Mouse (Mus musculus) retina, postnatal 7 days (tissue): Measurements from ENCODE around the gene Ccdc167.

Experiments
- DNase-seq: peaks from one replicate; pipeline ENCODE4 v3.0.0-alpha.2; 2012; ENCODE audit warnings: low read depth, low spot score

Ccdc167 gene

DNA sequence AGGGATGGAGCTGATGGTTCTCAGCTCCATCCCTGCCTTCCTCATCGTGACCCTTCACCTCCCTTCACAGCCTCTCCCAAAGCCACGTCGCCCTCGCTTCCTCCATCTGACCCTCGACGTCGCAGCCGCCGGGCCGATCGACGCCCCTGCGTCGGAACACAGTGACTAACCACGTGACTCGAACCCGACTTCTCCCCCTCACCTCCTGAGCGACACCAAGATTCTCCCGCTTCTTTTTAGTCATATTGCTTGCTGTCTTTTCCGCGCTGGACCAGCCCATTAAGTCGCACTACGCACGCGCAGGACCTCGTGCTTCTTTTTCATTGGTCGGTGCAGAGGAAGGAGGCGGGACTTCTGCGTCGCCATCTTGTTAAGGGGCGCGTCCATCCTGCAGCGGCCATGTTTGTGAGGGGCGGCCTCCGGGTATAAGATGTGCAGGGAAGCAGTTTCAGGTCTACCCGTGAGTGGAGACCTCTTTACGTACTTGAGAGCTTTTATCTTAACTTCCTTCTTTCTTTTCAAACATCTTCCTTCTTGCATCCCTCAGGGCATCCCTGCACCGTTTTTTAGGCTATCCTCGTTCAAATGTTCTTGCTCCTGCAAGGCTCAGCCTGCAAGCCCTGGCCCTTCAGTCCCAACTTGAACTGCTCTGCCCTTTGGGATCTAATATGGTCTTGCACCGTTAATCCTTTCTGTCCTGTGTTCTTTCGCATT lies at the start of gene Ccdc167:
Gene Ccdc167, minus strand, starts transcription at position 313 of the 714 bp plus-strand sequence.
- peak; percentile 96 for DNase-seq

DNA sequence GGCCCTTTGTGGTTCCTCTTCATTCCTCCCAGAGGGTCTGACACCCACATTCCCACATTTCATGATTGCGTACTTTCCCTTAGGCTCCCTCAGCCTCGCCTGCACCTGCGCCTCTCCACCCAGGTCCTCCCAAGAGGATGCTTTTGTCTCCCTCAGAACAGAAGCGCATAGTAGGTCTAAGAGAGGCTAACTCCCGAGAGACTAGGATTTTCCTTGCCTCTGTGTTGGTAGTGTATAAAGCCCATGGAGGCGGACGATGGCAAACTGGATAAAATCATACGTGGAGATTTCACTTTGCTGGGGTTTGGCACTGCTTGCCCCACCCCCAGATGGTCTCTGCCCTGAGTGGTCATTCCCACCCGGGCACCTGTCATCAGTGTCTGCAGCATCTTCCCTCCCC lies 48.5 kb upstream of the Ccdc167 start:
- DNase-seq, result no peak

DNA sequence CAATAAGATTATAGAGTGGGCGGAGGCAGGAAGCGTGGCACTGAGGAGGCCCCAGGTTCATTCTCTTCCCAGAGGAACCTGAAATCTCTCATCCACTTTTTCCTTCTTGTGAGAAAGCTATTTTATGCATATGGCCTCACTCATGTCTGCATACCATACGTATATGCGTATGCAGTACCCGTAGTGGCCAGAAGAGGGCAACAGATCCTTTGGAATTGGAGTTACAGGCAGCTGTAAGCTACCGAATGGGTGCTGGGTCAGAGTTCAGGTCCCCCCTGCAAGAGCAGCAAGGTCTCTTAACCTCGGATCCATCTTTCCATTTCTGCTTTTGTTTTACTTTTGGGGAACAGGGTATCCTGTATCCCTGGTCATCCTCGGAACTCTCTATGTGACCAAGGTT lies 45.7 kb upstream of the Ccdc167 start:
- DNase-seq, result no peak

DNA sequence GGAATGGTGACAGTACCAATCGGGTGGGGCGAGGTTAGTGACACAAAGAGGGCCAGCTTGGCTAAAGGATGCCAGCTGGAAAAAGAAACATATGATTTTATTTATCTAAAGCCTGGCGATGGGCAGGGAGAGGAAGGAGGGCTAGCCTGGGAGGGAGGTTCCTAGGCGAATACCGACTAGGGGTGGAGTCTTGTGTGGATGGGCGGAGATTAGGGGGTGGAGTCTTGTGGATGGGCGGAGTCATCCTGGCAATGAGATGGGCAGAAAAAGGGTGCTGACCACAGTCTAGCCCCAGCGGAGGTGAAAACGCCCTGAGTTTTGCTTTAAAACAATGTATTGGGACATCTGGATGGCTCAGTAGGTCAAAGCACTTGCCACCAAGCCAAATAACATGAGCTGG lies 45.1 kb upstream of the Ccdc167 start:
- DNase-seq, result no peak

DNA sequence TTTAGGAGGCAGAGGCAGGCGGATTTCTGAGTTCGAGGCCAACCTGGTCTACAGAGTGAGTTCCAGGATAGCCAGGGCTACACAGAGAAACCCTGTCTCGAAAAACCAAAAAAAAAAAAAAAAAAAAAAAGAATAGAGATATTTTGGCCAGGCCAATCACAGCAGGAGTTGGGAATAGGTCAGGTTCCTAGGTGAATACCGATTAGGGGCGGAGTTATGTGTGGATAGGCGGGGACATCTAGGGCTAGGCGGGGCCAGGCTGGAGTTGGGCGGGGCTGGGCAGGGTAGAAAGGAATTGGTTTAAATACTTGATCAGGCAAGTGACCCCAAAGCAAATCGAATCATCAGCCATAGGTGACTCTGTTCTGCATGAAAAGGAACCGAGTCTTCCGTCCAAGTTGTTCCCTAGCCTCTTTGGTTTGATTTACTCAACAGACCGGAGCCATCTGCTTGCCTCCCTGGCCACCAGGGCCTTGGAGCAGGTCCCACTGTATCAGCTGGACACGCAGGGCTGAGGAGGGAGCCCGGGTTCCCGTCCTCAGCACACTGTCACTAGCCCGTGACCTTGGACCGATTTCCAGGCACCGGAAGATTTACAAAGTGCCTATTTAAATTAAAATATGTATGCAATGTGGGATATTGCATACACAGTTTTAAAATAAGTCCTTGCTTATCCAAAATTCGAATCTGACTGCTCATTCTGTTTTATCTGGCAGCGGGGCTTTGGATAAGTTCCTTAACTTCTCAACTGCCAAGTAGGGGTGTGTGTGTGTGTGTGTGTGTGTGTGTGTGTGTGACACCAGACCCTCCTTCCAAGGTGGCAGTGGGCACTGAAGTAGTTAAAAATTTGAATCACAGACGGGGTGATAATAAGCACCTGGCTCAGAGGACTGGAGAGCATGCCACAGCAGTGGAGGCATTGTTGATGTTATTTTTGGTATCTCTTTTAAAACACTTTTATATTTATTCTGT lies 43.8 kb upstream of the Ccdc167 start:
- DNase-seq, result no peak

DNA sequence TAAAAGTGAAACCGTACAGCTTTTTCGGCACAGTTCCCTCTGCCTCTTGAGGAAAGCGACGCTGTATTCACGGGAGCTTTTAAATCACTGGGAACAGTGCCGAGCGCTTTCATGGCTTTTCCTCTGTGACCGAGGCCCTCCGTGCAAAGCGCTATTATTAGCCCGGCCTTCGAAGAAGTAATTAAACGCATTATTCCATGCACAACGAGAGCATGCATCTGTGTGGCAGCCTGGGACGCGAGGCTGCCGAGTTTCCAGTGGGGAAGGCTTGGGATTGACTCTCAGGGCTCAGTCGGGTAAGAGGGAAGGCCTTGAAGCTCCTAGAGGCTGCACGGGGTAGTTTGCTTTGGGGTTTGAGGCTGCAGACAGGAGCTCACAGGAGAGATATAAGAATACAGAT lies 43.1 kb upstream of the Ccdc167 start:
- no peak for DNase-seq

DNA sequence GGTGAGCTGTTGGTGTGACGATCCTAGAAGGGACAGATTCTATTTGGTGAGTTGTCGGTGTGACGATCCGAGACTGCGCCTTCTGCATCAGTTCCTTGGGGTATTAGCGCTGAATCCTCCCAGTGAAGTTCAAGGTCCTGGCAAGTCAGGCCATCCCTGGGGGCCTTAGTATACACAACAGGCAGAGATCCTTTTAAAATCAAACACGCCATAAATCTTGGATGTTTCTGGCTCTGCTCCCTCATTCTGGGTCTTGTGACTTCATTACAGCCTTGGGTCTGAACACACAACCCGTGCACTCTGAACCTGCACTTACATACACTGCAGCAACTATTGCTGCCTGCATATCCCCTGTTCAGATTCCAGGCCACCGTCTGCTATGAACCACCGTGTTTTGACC lies 39.5 kb upstream of the Ccdc167 start:
- no peak for DNase-seq

DNA sequence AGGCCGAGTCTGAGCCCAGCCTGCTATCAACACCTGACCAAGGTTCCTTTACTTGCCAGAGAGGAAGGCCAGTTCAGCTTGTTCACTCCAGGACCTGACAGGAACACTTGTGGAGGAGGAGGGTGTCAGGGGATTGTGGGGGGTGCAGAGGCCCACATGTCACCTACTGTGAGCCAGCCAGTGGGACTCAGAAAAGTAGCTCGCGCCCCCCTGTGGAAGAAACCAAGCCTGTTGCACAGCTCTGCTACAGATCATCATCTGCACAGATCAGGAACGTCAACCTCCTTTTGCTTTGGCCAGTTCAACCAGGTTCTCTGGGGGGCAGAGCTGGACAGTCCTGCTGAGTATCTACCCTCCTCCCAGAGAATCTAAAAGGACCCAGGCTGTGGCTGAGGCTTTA lies 37.7 kb upstream of the Ccdc167 start:
- DNase-seq, result no peak

DNA sequence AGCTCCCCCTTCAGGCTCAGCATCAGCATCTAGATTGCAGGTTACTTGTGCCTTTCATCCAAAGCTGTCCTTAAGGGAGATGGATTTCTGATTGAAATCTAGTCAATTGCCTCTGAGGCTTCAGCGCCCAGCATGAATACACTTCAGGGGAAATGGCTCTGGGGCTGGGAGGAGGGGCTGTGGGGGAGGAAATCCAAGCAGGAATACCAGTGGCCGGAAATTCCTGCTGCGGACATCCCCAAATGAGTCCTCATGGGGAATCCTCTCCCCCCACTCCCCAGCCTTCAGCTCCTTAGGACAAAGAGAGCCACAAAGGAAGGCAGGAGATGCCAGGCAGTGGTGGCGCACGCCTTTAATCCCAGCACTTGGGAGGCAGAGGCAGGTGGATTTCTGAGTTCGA lies 30.6 kb upstream of the Ccdc167 start:
- no peak for DNase-seq

DNA sequence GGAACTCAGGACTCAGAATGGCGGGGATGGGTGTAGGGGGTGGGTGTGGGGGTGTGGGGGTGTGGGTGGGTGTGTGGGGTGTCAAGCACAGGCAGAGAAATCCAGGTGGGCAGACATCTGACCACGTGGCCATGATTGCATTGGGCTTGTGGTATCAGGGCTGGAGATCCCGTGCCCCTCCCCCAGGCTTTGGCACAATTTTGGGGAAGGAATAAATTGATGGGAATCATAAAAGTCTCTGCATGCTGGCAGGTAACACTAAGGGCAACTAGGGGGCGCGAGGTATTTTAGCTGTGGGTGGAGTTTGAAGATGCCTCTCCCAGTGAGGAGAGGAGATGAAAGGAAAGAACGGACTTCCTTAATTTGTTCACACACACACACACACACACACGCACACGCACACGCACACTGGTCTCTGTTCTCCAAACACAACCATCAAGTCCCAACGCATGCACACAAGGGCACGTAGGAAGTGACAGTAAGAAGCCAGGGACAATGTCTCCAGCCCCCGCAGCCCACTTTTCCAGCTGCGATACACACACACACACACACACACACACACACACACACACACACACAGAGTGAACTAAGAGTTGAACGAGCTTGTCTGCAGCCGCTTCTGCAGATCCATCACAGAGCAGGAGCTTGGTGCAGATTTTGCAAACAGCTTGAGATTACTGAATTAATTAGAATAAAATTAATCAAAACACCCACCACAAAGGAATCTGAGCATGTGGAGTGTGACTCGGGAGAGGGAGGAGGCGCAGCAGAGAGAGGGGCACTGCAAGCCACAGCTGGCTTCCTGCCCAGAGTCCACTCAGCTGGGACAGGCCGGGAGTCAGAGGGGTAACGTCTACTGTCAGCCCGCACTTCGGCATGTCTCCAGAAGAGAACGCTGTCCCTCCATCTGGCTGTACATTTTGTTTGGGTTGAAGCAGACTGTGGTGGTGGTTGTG lies 21.3 kb upstream of the Ccdc167 start:
- no peak for DNase-seq

DNA sequence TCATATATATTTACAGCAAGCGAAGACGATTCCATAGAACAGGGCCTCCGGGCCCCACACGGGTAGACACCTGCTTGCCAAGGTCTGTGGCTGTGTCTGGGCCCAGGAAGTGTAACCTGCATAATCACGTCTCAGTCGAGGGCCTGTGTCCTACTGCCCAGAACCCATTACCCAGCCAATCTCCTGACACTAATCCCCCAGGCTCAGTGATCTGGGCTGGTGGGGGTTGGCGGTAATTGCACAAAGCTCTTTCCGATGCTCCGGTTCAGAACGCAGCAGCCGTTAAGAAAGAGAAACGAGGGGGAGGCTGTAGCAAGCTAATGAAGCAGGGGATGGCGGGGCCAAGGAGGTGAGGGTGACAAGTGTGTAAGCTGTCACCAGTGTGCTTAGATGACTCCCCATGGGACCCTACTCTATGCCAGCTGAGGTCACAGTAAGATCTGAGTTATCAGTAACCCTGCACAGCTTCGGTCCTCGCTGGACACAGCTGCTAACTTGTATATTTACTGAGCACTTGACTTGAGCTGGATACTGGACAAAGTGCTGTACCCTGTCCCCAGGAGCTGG lies 19.7 kb upstream of the Ccdc167 start:
- DNase-seq, result peak; percentile 58

DNA sequence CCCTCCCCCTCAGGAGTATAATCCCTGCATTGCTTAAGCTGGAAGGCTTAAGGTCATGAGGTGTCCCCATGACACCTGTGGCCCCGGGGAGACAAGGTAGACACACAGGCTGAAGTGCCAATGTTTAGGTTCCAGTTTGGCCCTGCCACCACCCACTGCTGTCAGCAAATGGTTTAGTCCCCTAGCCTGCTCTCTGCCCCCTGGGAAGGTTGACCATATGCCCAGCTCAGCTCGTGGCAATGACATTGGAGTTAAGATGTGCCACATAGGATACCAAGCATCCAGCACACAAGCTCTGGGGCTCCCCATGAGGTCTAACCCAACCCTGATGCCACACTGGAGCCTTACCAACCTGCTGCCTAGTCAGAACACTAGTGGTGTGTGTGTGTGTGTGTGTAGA lies 15.7 kb upstream of the Ccdc167 start:
- no peak for DNase-seq

DNA sequence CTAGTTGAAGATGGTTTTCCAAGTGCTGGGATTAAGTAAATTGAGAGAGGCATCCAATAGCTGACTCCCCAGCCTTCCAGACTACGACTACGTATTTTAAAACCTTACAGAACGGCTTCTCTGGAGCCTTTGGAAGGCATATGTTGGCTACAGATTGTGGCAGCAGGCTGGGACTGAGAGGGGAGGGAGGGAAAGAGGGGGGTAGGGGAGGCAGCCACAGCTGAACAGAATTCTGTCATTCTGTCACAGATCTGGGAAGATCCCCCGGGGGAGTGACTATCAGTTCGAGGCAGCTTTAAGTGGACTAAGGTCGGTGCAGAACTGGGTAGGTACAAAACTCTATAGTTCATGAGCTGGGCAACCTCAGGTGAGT lies 15.1 kb upstream of the Ccdc167 start:
- DNase-seq, result no peak

DNA sequence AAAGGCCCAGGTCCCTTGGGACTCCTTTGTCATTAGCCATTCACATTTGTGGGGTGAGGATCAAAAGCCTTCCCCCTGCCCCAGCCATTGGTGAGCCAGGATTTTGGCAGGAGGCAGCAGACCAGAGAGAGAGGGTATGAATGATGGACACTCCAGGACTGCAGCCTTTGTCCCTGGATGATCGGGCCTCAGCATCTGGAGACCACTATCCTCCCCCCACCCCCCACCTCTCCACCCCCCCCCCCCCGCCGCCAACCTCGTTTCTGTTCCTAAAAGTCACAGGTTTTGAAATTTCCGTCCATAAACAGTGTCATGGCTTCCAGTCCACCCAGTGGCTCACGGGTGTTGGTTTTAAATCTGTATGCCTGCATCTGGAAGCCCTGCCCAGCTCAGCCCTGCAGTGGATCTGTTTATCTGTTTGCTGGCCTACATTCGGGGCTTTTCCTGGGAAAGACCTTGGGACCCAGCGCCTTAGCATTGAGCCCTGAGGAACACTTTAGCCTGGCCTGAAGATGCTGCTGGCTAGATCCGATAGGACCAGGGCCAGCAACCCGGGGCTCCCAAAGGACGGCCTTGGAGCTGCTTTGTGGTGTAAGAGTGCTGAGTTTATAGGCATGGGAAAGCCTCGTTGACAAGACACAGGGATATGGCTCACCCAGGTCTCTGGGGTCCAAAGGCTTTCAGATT lies 14.6 kb upstream of the Ccdc167 start:
- DNase-seq, result no peak

DNA sequence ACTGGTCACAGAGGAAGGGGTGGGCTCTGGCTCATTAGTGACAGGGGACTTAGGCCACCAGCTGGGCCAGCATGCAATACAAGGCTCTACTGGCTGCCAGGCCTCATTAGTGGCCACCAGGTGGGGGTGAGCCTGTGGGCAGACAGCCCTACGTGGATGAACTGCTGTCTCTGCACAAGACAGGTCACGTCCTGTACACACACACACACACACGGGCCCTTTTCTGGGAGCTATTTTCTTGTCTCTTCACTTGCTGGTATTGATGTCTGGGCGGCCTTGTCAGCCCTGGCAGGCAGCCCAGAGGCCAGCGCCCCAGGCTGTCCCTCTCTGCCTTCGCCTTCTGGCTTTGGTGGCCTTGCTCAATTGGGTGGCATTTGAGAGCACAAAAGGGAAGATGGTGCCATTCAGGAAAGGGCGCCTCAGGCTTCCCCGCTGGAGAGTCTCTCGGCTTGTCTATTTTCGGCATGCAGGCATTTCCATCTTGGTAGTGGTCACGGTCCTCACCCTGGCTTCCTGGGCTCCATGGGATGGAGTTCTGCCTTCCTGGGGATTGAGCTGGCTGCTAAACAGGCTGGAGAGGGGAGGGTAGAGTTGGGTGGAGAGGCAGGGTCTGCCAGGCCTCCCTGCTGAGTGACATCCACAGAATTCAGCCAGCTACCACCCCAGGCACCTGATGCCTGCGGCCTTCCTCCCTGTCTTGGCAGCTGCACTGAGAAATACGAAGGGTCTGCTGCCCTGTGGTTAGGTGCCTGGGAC lies 13.8 kb upstream of the Ccdc167 start:
- no peak for DNase-seq

DNA sequence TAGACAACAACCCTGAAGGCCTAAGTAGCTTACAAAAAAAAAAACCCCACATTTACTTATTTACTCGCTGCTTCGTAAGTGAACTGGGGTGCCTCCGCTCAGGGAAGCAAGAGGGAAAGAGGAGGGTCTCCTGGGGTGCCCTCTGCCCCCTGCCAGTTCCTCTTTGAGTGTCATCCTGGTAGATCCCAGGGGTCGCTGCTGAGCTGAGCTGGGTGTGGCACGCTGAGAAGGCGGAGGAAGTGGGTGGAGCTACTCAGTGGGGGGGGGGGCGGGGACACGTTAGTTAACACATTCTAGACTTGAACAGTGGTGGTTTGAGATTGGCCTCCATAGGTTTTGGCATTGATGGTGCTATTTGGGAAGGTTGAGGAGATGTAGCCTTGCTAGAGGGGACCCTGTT lies 11.2 kb upstream of the Ccdc167 start:
- DNase-seq, result no peak

DNA sequence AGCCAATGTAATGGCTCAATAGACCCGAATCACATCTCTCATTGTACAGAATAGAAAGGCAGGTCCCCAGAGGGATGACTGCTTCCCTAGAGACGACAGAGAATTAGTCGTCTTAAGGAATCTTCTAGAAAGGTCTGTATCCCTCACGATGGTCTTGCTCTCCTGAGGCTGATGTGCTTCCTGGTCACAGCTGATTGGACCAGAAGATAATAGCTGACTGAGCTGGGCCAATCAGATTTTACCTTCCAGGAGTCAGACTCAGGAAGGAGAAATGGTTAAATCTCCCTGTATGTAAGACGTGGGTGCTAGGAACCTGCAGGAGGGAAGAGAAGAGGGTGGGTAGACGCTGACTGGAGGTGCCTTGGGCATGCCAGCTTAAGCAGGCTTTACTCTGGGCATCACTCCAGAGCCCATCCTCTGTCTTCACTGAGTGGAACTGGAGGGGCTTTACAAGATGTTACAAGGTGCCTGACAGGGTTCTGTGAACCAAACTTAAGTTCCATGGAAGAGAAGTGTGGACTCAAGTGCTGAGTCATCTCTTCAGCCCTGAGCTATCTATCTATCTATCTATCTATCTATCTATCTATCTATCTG lies 8.3 kb upstream of the Ccdc167 start:
- DNase-seq, result no peak

DNA sequence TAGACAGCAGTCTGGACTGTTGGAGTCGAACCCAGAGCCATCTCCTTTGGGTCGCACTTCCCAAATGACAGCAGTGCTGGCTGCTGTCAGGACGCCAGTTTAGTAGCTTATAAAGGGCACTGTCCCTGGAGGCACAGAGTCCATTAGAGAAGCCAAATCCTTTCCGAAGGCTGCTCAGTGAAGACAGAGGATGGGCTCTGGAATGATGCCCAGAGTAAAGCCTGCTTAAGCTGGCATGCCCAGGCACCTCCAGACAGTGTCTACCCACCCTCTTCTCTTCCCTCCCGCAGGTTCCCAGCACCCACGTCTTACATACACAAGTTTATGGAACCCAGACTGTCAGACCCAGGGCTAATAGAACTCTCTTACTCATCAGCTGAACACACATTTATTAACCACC lies 7.8 kb upstream of the Ccdc167 start:
- no peak for DNase-seq

DNA sequence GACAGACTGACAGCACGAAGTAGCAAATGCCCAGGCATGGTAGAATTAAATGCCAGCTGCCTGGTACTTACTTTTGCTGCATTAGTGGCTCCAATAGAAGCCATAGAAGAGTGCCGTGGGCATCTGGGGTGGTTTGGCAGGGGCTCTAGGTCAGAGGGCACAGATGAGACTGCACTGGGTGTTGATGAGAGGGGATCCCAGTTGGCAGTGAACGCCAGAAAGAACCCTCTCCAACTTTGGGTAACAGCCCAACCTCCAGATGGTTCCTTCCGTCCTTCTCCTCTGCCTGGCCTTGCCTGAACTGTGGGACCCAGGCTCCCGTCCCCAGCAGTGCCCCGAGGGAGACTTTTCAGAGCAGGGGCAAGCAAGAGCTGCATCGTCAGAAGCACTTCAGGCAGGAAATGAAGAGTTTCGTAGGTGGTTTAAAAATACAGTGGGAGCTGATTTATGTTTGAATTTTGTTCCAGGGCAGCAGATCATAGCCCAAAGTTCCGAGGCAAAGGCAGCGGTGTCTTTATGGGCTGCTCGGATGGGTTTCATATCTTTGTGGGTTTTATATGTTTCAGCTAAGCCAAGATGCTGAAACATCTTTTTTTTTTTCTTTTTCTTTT lies 4.0 kb upstream of the Ccdc167 start:
- no peak for DNase-seq
